Mouse (Mus musculus) retina, postnatal 7 days (tissue): ENCODE results near the gene Gm6356.
"Not testable (repeated sequence)": the region's sequence is repeated elsewhere in the genome, so short reads cannot be mapped to it uniquely, and the experiment has no call there.

ENCODE experiments used
- DNase-seq: peaks from one replicate; pipeline ENCODE4 v3.0.0-alpha.2; 2012; ENCODE audit warnings: low read depth, low spot score

The Gm6356 gene

DNA sequence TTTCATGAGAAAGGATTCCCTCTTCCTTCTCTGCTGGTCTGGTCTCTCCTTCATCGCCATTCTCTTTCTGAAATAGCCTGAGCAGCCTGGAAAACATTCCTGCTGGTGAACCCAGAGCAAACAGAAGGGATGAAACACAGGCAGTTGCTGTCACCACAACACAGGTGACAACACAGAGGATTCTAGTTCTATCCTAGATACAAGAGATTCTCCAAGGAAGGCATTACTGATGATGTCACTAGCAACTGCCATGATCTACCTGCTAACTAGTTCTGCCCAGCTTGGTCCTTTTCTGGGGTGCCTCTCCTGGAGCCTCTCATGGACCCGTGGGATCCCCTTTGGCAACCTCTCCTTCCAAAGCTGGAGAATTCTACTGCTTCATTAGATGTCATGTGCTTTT, at the start of gene Gm6356:
TSS of gene Gm6356 (minus strand) at position 101 of the 400 bp plus-strand sequence.
- DNase-seq = not testable (repeated sequence)
